Mouse (Mus musculus): ENCODE results near the gene Gm1043. TPM values are rescaled to one million over a fixed set of nuclear protein-coding genes. Genes with fewer than 3 reads are reported as not detected.

Gene Gm1043
- polyA plus RNA-seq, 1 experiment from 2014 or later = not detected

DNA sequence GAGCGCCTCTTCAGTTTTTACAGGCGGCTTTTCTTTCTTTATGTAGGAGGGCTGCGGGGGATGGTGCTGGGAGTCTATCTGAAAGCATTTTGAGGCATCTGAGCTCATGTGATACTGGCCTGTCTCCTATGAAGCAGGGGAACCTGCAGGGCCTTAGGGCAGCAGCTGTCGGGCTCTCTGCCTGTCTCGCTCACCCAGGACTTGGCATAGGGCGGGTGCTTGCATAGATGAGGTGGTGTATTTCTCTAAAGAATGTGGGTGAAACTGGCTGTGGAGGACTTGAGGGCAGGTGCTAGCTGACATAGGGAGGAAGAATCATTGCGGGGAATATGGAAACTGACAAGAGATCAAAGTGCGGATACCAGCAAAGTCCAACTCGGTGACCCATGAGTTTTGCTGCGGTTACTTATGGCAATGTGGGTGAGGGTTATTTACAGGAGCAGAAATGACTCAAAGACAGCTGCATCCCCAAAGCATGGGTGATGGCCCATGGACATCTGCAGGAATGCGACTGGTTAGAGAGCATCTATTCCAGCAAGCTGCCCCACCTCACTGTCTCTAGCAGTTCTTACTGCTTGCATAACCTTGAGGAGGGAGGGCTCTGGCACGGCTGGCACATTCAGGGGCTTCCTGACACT, 8.4 kb upstream of the Gm1043 start:
- Histone ChIP-seq H3K27me3 (peaks cover 14% of the 10 kb centered on the region), H3K9ac (no peak overlapping the region), H3K4me1 (no peaks in the 10 kb centered on the region), H3K9me3 (no peaks in the 10 kb centered on the region), H3K36me3 (no peaks in the 10 kb centered on the region), H3K27ac (no peak overlapping the region), H3K4me2 (no peak overlapping the region), H3K4me3 (no peak overlapping the region)
- WGBS = 49% methylated on average over 12 of the region's 12 CpGs
- ATAC-seq (ENCODE audit: borderline replicate concordance, extremely low read depth, low FRiP score, low TSS enrichment) = no peak

DNA sequence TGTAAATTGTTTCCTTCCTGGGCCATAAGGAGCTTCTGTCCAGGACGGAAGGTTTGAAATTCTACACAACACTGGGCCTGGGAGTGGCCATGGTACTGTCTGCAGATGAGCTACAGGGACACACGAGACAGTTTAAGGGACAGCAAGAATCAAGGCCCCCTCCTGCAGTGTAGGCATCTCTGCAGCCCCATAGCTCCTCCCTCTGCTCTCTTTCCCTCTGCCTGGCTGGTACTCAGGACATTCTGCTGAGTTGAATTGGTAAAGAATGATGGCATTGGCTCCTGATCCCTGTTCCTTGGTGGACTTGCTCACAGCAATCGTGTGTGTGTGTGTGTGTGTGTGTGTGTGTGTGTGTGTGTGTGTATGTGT, 7.9 kb upstream of the Gm1043 start:
- Histone ChIP-seq H3K27ac (no peak overlapping the region), H3K9me3 (no peaks in the 10 kb centered on the region), H3K4me1 (no peaks in the 10 kb centered on the region), H3K4me2 (no peak overlapping the region), H3K4me3 (no peak overlapping the region), H3K36me3 (no peaks in the 10 kb centered on the region), H3K27me3 (peaks cover 14% of the 10 kb centered on the region), H3K9ac (no peak overlapping the region)
- no peak for ATAC-seq (ENCODE audit: borderline replicate concordance, extremely low read depth, low FRiP score, low TSS enrichment)
- whole genome bisulfite sequencing = 27% methylated on average over 3 of the region's 3 CpGs

DNA sequence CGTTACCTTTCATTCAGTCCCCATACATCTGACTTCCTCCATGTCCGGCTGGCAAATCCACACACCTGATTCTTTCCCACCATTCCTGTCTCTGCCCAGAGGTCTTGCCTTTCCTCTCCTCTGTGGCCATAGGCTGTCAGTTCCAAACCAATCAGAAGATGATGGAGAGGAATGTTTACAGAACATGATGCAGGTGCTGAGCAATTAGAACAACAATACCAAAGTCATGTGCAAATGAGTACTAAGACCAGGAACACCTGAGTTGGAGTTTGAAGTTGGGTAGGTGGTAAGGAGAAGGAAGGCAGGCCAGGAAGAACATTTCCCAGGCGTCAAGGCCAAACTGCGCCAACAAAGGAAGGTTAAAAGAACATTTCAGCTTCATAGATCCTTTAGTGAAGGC, 5.7 kb upstream of the Gm1043 start:
- WGBS = 87% methylated on average over 4 of the region's 4 CpGs
- H3K9ac ChIP-seq = no peak overlapping the region
- no peaks in the 10 kb centered on the region for H3K36me3 ChIP-seq
- no peak for ATAC-seq (ENCODE audit: borderline replicate concordance, extremely low read depth, low FRiP score, low TSS enrichment)
- H3K4me3 ChIP-seq = no peak overlapping the region
- H3K9me3 ChIP-seq = no peaks in the 10 kb centered on the region
- H3K4me1 ChIP-seq = no peaks in the 10 kb centered on the region
- H3K27me3 ChIP-seq = peaks cover 14% of the 10 kb centered on the region
- H3K4me2 ChIP-seq = no peak overlapping the region
- no peak overlapping the region for H3K27ac ChIP-seq

DNA sequence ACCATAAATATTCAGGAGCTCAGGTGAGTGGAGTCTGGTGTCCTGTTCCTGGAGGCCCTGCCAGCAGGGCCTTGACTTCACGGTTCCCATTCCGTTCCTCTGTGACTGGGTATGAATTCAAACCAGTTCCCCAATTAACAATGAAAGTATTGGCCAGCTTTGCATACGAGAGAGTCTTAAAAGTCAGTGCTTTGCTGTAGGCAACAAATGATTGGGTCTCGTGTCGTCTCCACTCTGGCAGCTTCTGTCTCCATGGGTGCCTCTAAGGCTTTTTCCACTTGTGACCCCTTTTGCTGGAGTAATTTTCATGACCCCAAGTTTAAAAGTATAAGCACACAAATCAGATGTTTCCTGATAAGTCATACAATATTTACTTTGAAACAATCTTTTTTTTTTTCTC, 4.6 kb upstream of the Gm1043 start:
- Histone ChIP-seq H3K4me2 (no peak overlapping the region), H3K9me3 (no peaks in the 10 kb centered on the region), H3K4me1 (no peaks in the 10 kb centered on the region), H3K9ac (no peak overlapping the region), H3K4me3 (no peak overlapping the region), H3K36me3 (no peaks in the 10 kb centered on the region), H3K27ac (no peak overlapping the region), H3K27me3 (peaks cover 14% of the 10 kb centered on the region)
- WGBS = 68% methylated on average over 5 of the region's 5 CpGs
- no peak for ATAC-seq (ENCODE audit: borderline replicate concordance, extremely low read depth, low FRiP score, low TSS enrichment)

DNA sequence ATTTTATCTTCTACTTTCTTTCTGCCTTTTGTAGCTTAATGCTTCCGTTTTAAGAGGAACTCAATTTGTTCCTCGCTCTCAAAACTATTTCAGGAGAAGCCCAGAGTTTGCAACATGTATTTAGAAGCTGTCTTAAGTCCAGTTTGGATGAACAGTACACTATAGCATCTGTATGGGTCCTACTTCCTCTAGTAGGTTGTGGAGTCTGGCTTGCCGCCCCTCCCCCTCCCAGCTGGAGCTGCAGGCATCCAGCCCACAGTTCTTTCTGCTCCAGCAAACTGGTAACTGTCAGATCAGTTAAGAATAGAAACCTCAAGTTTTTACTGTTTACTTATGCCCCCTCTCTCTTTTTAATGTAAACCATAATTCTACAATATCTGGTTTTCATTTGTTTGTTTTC, 2.8 kb upstream of the Gm1043 start:
- 19% methylated on average over 3 of the region's 3 CpGs for WGBS
- H3K27me3 ChIP-seq = no peaks in the 10 kb centered on the region
- H3K9me3 ChIP-seq = no peaks in the 10 kb centered on the region
- H3K36me3 ChIP-seq = no peaks in the 10 kb centered on the region
- no peaks in the 10 kb centered on the region for H3K4me1 ChIP-seq
- H3K9ac ChIP-seq = no peak overlapping the region
- ATAC-seq (ENCODE audit: borderline replicate concordance, extremely low read depth, low FRiP score, low TSS enrichment) = no peak
- H3K27ac ChIP-seq = no peak overlapping the region
- no peak overlapping the region for H3K4me3 ChIP-seq
- no peak overlapping the region for H3K4me2 ChIP-seq

DNA sequence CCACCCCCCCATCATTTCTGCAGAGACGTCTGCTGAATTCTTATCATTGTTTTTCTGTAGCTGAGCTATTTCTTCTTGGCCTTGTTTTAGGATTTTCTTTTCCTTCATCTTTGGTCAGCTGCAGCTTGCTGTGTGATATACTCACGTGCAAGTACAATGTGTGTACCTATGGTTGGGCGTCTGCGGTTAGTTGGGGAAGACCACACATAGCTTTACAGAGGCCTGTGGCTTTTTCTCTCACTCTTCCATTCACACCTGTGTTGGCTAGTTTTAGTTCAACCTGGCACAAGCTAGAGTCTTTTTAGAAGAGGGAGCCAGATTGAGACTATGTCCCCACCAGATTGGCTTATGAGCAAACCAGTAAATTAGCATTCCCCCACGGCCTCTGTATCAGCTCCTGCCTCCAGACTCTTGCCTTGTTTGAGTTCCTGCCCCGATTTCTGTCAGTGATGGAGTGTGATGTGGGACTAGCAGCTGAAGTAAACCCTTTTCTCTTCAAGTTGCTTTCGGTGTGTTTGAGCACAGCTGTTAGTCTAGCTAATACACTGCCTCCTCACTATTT, 1.9 kb upstream of the Gm1043 start:
- no peaks in the 10 kb centered on the region for H3K36me3 ChIP-seq
- no peaks in the 10 kb centered on the region for H3K9me3 ChIP-seq
- no peak overlapping the region for H3K4me3 ChIP-seq
- no peak overlapping the region for H3K4me2 ChIP-seq
- 40% methylated on average over 7 of the region's 7 CpGs for WGBS
- no peak for ATAC-seq (ENCODE audit: borderline replicate concordance, extremely low read depth, low FRiP score, low TSS enrichment)
- H3K9ac ChIP-seq = no peak overlapping the region
- no peak overlapping the region for H3K27ac ChIP-seq
- H3K4me1 ChIP-seq = no peaks in the 10 kb centered on the region
- no peaks in the 10 kb centered on the region for H3K27me3 ChIP-seq

DNA sequence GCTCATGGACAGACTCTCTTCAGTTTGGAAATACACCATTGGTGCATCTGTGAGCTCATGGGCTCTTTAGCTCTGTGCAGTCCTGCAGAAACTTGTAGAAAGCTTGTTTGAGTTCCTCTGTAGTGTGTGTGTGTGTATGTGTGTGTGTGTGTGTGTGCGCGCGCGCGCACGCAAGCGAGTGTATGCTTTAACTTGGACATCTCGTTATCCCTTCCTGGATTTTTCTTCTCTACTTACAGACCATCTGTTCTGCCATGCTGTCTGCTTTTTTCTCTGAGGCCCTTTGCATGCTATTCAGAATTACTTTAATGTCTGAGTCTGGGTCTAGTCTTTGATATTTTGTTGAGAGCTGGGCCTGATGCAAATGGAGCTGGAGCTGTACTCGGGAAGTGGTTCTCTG, 1.3 kb upstream of the Gm1043 start:
- Histone ChIP-seq H3K9ac (no peak overlapping the region), H3K27ac (no peak overlapping the region), H3K4me3 (no peak overlapping the region), H3K27me3 (no peaks in the 10 kb centered on the region), H3K4me2 (no peak overlapping the region), H3K4me1 (no peaks in the 10 kb centered on the region), H3K36me3 (no peaks in the 10 kb centered on the region), H3K9me3 (no peaks in the 10 kb centered on the region)
- no peak for ATAC-seq (ENCODE audit: borderline replicate concordance, extremely low read depth, low FRiP score, low TSS enrichment)
- 84% methylated on average over 9 of the region's 9 CpGs for WGBS

DNA sequence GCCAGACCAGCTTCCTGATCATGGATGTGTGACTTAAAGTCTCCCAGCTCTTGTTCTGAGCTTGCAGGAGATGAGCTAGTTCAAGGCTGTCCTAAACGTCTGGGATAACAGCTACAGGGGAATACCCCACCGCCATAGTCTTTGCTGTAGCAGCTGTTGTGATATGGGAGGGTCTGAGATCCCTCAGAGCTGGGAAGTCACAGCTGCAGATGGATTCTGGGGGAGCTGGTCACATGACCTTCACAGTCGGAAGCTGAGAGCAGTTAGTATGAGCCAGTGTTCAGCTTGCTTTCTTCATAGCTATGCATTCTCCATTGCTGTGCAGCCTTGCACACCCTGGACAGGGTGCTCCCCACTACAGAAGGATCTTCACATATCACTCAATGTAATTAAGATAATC, 748 bp downstream of the Gm1043 start:
- Histone ChIP-seq H3K4me2 (no peak overlapping the region), H3K36me3 (no peaks in the 10 kb centered on the region), H3K9ac (no peak overlapping the region), H3K4me1 (no peaks in the 10 kb centered on the region), H3K27me3 (peaks cover 20% of the 10 kb centered on the region), H3K27ac (no peak overlapping the region), H3K9me3 (no peaks in the 10 kb centered on the region), H3K4me3 (no peak overlapping the region)
- WGBS = 52% methylated on average over 3 of the region's 3 CpGs
- no peak for ATAC-seq (ENCODE audit: borderline replicate concordance, extremely low read depth, low FRiP score, low TSS enrichment)

DNA sequence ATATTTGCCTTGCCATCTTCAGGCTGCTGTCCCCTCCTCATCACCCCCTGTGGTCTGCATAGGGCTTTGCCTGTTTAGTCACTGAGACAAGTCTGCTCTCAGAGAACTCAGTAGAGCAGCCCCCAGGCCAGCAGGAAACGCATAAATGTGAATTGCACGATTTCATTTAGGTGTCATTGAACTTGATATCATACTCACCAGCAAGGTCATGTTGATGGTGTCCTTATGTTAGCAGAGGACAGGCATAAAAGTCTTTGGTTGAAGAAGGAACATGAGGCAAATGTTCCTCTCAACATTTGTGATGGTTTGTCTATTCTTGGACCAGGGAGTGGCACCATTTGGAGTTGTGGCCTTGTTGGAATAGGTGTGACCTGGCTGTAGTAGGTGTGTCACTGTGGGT, 2.6 kb downstream of the Gm1043 start:
- Histone ChIP-seq H3K27ac (no peak overlapping the region), H3K4me2 (no peak overlapping the region), H3K9ac (no peak overlapping the region), H3K9me3 (no peaks in the 10 kb centered on the region), H3K4me1 (0 out of 2 replicates have a peak, but pooled peaks cover 3% of the 10 kb centered on the region), H3K27me3 (peaks cover 37% of the 10 kb centered on the region), H3K36me3 (no peaks in the 10 kb centered on the region), H3K4me3 (no peak overlapping the region)
- 33% methylated on average over 2 of the region's 2 CpGs for WGBS
- ATAC-seq (ENCODE audit: borderline replicate concordance, extremely low read depth, low FRiP score, low TSS enrichment) = no peak

DNA sequence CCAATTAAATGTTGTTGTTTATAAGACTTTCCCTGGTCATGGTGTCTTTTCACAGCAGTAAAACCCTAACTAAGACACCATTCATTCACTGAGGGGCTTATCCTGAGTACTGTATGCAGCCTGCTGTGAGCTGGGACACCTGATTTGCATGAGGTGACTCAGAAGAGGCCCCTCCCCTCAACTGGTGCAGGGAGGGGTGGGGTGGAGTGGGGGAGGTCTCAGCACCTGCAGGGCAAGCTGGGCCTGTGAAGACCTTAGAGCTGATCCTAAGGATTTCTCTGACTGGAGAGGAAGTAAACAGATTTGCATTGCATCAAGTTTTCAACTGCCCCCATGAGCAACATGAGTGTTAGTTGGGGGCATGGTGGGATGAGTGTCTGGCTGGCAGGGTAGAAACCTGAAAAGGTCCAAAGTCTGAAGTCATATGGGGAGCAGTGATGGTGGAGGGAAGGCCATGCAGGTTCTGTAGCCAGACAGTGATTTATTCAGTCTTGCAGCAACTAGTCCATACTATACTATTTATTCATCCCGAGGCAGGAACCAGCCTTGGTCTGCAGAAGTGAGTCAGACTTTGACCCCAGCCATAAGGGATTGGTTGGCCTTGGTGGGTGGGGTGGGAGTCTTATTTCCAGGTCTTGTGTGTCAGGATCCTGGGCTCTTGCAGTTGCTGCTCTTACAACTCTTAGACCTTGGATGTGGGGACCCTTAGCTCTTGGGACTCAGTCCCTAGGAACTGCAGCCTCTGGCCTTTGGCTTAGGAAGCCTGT, 3.4 kb downstream of the Gm1043 start:
- no peak for ATAC-seq (ENCODE audit: borderline replicate concordance, extremely low read depth, low FRiP score, low TSS enrichment)
- no peak overlapping the region for H3K27ac ChIP-seq
- no peak overlapping the region for H3K4me3 ChIP-seq
- WGBS = 29% methylated on average over 1 of the region's 1 CpGs
- H3K9ac ChIP-seq = no peak overlapping the region
- H3K9me3 ChIP-seq = no peaks in the 10 kb centered on the region
- no peak overlapping the region for H3K4me2 ChIP-seq
- H3K4me1 ChIP-seq = 0 out of 2 replicates have a peak, but pooled peaks cover 3% of the 10 kb centered on the region
- no peaks in the 10 kb centered on the region for H3K36me3 ChIP-seq
- H3K27me3 ChIP-seq = peaks cover 39% of the 10 kb centered on the region

DNA sequence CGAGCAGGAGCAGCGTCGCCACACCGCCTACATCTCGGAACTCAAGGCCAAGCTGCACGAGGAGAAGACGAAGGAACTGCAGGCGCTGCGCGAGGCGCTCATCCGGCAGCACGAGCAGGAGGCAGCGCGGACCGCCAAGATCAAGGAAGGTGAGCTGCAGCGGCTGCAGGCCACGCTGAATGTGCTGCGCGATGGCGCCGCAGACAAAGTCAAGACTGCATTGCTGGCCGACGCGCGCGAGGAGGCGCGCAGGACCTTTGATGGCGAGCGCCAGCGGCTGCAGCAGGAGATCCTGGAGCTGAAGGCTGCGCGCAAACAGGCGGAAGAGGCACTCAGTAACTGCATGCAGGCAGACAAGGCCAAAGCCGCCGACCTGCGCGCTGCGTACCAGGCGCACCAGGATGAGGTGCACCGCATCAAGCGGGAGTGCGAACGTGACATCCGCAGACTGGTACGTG, 6.0 kb downstream of the Gm1043 start:
- Histone ChIP-seq H3K4me2 (peak overlapping the region; percentile 51), H3K27me3 (peaks cover 39% of the 10 kb centered on the region), H3K4me1 (0 out of 2 replicates have a peak, but pooled peaks cover 3% of the 10 kb centered on the region), H3K4me3 (peak overlapping the region; percentile 19), H3K36me3 (no peaks in the 10 kb centered on the region), H3K27ac (no peak overlapping the region), H3K9me3 (no peaks in the 10 kb centered on the region), H3K9ac (no peak overlapping the region)
- ATAC-seq (ENCODE audit: borderline replicate concordance, extremely low read depth, low FRiP score, low TSS enrichment) = no peak
- under 1% methylated on average over 47 of the region's 47 CpGs for whole genome bisulfite sequencing

DNA sequence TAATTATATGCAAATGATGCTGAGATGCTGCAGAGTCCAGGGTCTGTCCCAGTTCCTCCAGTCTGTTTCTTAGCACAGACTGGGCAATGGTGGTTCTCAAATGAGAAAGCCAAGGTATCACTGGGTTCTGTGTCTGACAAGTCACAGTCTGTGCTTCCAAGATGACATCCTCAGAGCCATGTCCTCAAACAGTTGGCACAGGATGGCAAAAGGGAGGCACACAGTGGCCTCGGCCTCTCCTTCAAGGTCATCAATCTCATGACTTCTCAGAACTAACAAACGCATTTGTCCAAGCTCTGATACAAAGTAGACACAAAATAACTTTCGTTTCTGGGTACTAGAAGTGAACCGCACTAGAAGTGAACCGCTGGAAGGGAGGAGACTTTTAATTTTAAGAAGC, 9.8 kb downstream of the Gm1043 start:
- H3K4me2 ChIP-seq = no peak overlapping the region
- H3K27ac ChIP-seq = no peak overlapping the region
- H3K4me3 ChIP-seq = no peak overlapping the region
- no peaks in the 10 kb centered on the region for H3K36me3 ChIP-seq
- no peak overlapping the region for H3K9ac ChIP-seq
- H3K4me1 ChIP-seq = 0 out of 2 replicates have a peak, but pooled peaks cover 3% of the 10 kb centered on the region
- ATAC-seq (ENCODE audit: borderline replicate concordance, extremely low read depth, low FRiP score, low TSS enrichment) = no peak
- H3K27me3 ChIP-seq = peaks cover 29% of the 10 kb centered on the region
- WGBS = 72% methylated on average over 5 of the region's 5 CpGs
- H3K9me3 ChIP-seq = no peaks in the 10 kb centered on the region
